Mouse (Mus musculus) regulatory T cell (primary cell): ENCODE results near the gene Bcl10.
"Not testable (repeated sequence)": the region's sequence is repeated elsewhere in the genome, so short reads cannot be mapped to it uniquely, and the experiment has no call there.

Experiments used
- in situ Hi-C: fragments of 300-600 bp; cut with MboI, MseI; formaldehyde crosslinking; loops from one replicate; pipeline ENCODE4 v1.15.1; 2025; ENCODE audit warnings: high pct_unique_total_duplicates

Gene Bcl10

GRCm38 (mm10) chr3:145922019-145922854 lies at the start of gene Bcl10:
TSS of gene Bcl10 (plus strand) at chr3:145922804.
- in situ Hi-C loops: loop anchor here (5.0 to 25.0 kb wide), 3 partner anchors 805 to 1360 kb away; partner anchors contain the start of genes Hs2st1, Odf2l, Selenof and Sh3glb1

GRCm38 (mm10) chr3:145873271-145873670 lies 49.3 kb upstream of the Bcl10 start:
- in situ Hi-C loops: no loop called here

DNA sequence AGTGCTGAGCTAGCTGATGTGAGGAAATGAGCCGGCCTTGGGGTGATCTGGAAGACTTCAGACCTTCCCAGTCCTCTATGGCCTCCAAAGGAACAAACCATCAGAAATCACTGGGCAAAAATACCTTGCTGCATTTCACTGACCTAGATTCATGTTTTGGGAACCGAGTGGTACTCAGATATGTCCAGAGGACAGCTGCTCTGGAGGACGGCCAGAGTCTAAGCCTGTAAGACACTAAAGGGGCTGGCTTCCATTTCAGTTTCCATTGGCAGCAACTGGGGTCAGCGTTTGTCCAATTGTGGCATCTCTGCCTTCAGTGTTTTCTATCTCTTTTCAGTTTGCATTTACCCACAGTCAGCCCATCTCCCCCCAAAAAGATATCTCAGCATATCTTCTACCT lies 48.5 kb upstream of the Bcl10 start:
- in situ Hi-C loops: no loop called here

- in situ Hi-C loops: no loop called here
These were observed 46.5 kb upstream of the Bcl10 start for GRCm38 (mm10) chr3:145876120-145876519.

DNA sequence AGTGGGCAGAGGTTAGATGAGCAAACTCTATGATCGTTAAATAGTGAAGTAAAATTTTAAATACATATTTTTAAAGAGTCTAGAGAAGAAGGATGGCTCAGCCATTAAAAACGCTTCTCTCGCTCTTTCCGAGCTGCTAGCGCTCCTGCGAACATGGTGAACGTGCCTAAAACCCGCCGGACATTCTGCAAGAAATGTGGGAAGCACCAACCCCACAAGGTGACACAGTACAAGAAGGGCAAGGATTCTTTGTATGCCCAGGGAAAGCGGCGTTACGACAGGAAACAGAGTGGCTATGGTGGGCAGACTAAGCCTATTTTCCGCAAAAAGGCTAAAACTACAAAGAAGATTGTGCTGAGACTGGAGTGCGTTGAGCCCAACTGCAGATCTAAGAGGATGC lies 43.7 kb upstream of the Bcl10 start:
- in situ Hi-C loops: not testable (repeated sequence)

GRCm38 (mm10) chr3:145880335-145880734 lies 42.3 kb upstream of the Bcl10 start:
- in situ Hi-C loops: no loop called here

DNA sequence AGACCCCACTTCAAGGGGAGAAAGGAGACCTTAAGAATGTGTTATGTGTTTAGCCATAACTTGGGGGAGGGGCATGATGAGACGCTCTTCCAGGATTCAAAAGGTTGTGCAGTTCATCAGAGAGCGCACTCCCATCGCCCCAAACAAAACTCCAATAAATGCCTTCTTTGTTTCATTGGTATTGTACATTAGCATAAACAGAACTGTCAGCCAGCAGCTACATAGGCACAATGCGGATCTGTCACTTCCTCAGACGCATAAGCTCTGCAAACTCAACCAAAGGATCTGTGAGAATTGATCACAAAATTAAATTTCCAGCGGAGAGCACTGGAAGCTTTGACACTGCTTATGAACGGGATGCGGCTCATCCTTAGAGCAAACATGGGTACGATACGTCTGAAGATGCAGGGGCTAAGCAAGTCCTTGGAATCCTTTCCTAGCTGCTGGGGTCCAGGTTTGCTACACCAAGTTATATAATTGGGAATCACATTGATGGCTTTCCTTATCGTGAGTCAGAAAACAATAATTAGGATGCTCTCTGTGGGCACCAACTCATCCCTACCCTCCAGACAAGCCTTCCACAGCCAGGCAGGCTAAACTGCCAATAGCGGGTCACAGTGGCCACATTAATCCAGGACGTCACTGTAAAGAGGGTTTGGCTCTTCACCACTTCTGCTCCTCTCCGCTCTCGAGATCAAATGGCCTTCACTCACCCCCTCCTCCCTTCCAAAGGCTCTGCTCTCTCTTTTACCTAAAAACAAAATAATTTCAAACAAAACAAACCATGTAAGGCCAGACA lies 40.3 kb upstream of the Bcl10 start:
- in situ Hi-C loops: no loop called here

- in situ Hi-C loops: no loop called here
These were observed 39.4 kb upstream of the Bcl10 start for GRCm38 (mm10) chr3:145883233-145883632.

DNA sequence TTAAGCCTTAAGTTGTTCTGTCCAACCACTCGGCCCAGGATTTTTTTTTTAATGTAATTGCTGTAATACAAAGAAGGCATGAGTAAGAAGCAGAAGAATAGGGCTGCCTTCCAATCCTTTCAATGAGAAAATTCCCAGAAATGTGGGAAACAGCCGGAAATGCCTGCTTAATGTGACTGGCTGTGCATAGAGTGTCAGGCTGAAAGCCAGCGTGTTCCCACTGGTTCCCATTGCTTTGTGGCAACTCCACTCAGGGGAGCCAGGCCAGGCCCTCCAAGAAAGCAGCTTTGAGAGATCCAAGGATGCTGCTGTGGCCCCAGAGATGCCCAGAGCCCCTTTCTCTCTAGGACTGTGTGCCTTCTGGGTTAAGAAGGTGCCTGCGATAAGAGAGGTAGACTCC lies 37.2 kb upstream of the Bcl10 start:
- in situ Hi-C loops: no loop called here

GRCm38 (mm10) chr3:145885851-145886464 lies 36.6 kb upstream of the Bcl10 start:
- in situ Hi-C loops: no loop called here

GRCm38 (mm10) chr3:145887430-145887971 lies 35.1 kb upstream of the Bcl10 start:
- in situ Hi-C loops: no loop called here

DNA sequence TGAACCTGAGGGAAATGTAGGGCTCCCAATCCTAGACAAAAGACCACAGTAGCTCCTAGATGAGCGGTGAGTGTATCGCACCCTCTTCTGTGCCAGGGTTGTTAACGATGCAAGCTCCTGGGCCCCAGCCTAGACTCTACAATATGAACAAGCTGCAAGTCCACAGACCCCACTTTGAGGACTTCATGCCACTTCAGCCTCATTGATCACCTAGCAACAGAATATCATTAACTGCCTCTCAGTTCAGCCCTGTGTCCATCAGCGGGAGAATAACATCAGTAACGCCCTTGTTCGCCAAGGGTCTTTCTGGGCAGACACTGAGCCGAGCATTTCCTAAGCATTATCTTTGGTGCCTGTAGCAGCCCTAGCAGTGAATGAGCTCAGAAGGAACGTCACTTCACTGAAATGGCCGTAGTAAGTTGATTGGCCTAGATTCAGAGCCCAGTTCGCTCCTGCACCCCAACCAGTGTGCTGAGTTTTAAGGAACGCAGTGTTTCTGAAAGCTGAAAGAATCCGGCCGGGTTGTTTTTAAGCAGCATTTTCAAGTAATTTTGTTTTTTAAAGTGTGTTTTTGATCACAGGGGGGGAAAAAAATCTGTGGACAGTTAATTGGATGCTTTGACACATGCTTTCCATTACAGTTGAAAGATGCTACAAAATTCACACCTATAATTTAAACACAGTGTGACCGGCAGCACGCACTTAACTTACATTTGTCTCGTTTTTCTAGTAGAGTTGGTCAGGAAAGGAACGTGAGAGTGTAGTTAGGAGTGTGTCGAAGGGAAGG lies 32.1 kb upstream of the Bcl10 start:
- in situ Hi-C loops: no loop called here

DNA sequence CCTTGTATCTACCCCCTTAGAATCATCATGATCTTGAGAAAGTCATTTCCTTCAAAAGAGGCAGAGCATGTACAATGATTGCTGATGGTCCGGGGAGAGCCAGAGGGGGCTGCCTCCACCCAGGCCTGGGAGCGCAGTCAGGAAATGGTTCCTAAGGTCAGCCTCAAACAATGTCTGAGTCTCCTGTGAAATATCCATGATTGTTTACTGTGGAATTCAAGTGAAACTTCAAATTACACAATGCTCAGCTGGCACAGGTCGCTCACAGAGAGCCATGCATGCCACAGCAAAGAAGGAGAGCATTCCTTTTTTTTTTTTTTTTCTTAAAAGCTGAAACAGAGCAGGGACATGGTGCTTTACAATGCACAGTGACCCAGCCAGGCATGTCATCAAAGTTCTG lies 30.2 kb upstream of the Bcl10 start:
- in situ Hi-C loops: no loop called here

GRCm38 (mm10) chr3:145894131-145894530 lies 28.5 kb upstream of the Bcl10 start:
- in situ Hi-C loops: no loop called here

GRCm38 (mm10) chr3:145897749-145898148 lies 24.9 kb upstream of the Bcl10 start:
- in situ Hi-C loops: no loop called here

GRCm38 (mm10) chr3:145899832-145900231 lies 22.8 kb upstream of the Bcl10 start:
- in situ Hi-C loops: loop anchor here (5.0 to 25.0 kb wide), 6 partner anchors 255 to 1338 kb away; partner anchors contain the start of genes Ccn1, Hs2st1, Selenof and Sh3glb1

- in situ Hi-C loops: loop anchor here (5.0 to 25.0 kb wide), 6 partner anchors 259 to 1341 kb away; partner anchors contain the start of genes Ccn1, Hs2st1, Selenof and Sh3glb1
These were observed 19.1 kb upstream of the Bcl10 start for GRCm38 (mm10) chr3:145903530-145903929.

DNA sequence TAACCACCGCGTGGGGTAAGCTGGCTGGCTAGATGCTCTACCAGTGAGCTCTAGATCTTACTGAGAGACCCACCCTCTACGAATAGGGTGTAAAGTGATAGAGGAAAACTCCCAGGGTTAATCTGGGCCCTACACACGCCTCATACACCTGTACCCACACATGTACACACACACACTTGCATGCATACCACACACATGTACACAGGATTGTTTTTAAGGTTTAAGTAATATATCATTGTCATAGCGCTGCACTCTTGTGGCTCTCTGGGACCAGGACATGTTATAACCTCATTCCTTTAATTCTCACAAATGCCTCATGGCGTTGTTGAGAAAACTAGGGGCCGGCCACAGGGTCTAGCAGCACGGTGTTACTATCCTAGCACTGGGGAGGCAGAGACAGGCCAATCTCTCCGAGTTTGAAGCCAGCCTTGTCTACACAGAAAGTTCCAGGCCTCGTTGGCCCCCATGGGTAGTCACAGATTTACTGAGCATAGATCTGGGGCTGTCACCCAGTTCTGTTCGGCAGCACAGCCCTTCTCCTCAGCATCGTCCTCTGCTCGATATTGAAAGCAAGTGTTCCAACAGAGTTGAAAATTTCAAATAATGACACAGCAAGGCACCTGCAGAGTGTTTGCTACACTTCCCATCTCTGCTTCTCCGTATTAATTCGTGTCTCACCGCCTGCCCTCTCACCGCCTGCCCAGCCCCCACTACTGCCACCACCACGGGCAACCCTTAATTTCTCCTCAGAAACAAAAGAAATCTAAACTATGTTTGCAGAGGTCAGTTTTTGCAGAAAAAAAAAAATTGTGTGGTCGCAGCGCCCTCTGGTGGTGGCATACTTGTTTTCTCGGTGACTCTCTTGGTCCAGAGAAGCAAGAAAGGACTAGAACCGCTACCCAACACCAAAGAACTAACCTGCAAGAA lies 17.5 kb upstream of the Bcl10 start:
- in situ Hi-C loops: loop anchor here (5.0 to 25.0 kb wide), 6 partner anchors 260 to 1343 kb away; partner anchors contain the start of genes Ccn1, Hs2st1, Selenof and Sh3glb1

DNA sequence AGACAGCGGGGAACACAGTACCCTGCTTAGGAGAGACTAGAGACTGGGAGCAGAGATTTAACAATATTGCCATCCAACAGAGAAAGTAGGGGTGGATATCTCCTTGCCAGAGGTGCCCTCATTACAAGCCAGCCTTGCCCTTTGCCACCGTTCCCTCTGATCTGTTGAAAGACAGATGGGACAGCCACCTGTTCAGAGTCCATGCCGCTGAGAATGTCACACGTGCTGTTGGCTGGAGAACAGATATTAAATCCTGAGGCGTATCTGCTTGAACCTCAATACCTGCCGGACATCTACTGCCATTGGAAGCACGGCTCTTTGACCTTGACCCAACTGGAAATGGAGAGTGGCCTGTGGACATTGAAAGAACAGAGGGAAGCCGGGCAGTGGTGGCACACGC lies 16.0 kb upstream of the Bcl10 start:
- in situ Hi-C loops: loop anchor here (10.0 to 25.0 kb wide), 4 partner anchors 262 to 1344 kb away; partner anchors contain the start of genes Ccn1, Hs2st1, Selenof and Sh3glb1
